17 mouse cellular contexts compared by ENCODE assay signal in genomic region chr7:121043510-121043909, GRCm38 (mm10). TPM values are rescaled to one million over a fixed set of nuclear protein-coding genes. Genes with fewer than 3 reads are reported as not detected.
"Had no signal": no experiment of that assay in that cellular context is flagged by ENCODE, and none has a peak within 500 bp of the region (broad histone marks: within the 10 kb centered on the region; RNA-seq: fewer than 3 reads in every experiment).

No protein-coding gene starts in this region.

- H3K9me3 ChIP-seq: limb, embryonic 10.5 days; liver, embryonic 13.5 days; megakaryocyte, embryonic 14.5 days; stomach, embryonic 15.5 days had no signal

- H3K27ac ChIP-seq: kidney, postnatal 0 days; layer of hippocampus, adult 2 months; limb, embryonic 10.5 days; liver, embryonic 13.5 days; stomach, embryonic 15.5 days had no signal

- H3K9ac ChIP-seq: liver, embryonic 13.5 days; stomach, embryonic 15.5 days had no signal

- H3K27me3 ChIP-seq: liver, embryonic 13.5 days; megakaryocyte, embryonic 14.5 days; stomach, embryonic 15.5 days had no signal

- H3K4me3 ChIP-seq: layer of hippocampus, adult 2 months; limb, embryonic 10.5 days; liver, embryonic 13.5 days; megakaryocyte, embryonic 14.5 days; stomach, embryonic 15.5 days had no signal

- H3K36me3 ChIP-seq: stomach, embryonic 15.5 days had no signal

- H3K4me2 ChIP-seq: liver, embryonic 13.5 days; midbrain, embryonic 11.5 days; stomach, embryonic 15.5 days had no signal

- ATAC-seq: lung, postnatal 0 days; midbrain, embryonic 16.5 days had no signal

- DNase-seq: kidney, adult 11 months; kidney, adult 9 months; kidney, postnatal 4 days; liver, embryonic 13.5 days; lung, adult 2 months; lung, postnatal 36 days; right cerebral cortex, postnatal 14 days; thymus, adult 2 months; thymus, postnatal 36 days had no signal

RNA-seq across cellular contexts. Expression of gene Otoa, which starts 37.9 kb away (rescaled TPM):
- polyA plus RNA-seq: limb, embryonic 10.5 days; liver, embryonic 13.5 days had no signal
